Comparison of ENCODE assay signal across 8 mouse cellular contexts in genomic region chr4:41274980-41275850, GRCm38 (mm10). TPM values are rescaled to one million over a fixed set of nuclear protein-coding genes. Genes with fewer than 3 reads are reported as not detected.
DNase-seq lines count a peak whose midpoint lies in the region; ATAC-seq and TF ChIP-seq lines count a peak whose summit lies in the region.

Gene Ubap2, minus strand, starts transcription at chr4:41275144.

- H3K9me3 ChIP-seq in hindbrain, embryonic 10.5 days = no peaks in the 10 kb centered on the region
- no peaks in the 10 kb centered on the region for H3K9me3 ChIP-seq in lung, postnatal 0 days (ENCODE audit: low read length)

- under 1% methylated on average over 60 of the region's 60 CpGs for WGBS in hindbrain, embryonic 10.5 days
- WGBS in lung, postnatal 0 days = 1% methylated on average over 60 of the region's 60 CpGs

- TF ChIP-seq EP300 in lung, postnatal 0 days (IDR thresholded peaks at IDR 0.05) = no peak

- peak within 1 kb of the TSS; percentile 75 for H3K4me2 ChIP-seq in lung, postnatal 0 days (replicated peaks; ENCODE audit: low read depth, low read length)

- ATAC-seq in frontal cortex, adult (ENCODE audit: low TSS enrichment) = peak; percentile 96
- peak; percentile 98 for ATAC-seq in lung, postnatal 0 days

- no peaks in the 10 kb centered on the region for H3K27me3 ChIP-seq in hindbrain, embryonic 10.5 days (ENCODE audit: insufficient read depth, poor library complexity, severe bottlenecking)
- no peaks in the 10 kb centered on the region for H3K27me3 ChIP-seq in lung, postnatal 0 days (replicated peaks; ENCODE audit: insufficient read depth, low read length)

- peak; percentile 97 for DNase-seq in MN1 (ENCODE audit: low spot score)
- DNase-seq in cerebellum, adult 9-10 months = peak; percentile 99
- DNase-seq in hindbrain, embryonic 10.5 days (ENCODE audit: low spot score) = peak; percentile 96
- peak; percentile 99 for DNase-seq in layer of hippocampus, adult 9-11 months
- peak; percentile 99 for DNase-seq in lung, postnatal 0 days (ENCODE audit: low spot score)
- DNase-seq in ovary, postnatal 14 days (ENCODE audit: low spot score) = peak; percentile 93
- peak; percentile 97 for DNase-seq in thymus, postnatal 14 days

- peak within 1 kb of the TSS; percentile 81 for H3K9ac ChIP-seq in lung, postnatal 0 days (replicated peaks; ENCODE audit: low read depth)

- peak within 1 kb of the TSS; percentile 84 for H3K4me3 ChIP-seq in hindbrain, embryonic 10.5 days
- H3K4me3 ChIP-seq in lung, postnatal 0 days (ENCODE audit: low read depth, low read length) = peak within 1 kb of the TSS; percentile 75

- H3K36me3 ChIP-seq in hindbrain, embryonic 10.5 days = peaks cover 21% of the 10 kb centered on the region
- no peaks in the 10 kb centered on the region for H3K36me3 ChIP-seq in lung, postnatal 0 days (ENCODE audit: insufficient read depth, low read length)

- H3K4me1 ChIP-seq in hindbrain, embryonic 10.5 days (replicated peaks) = peaks cover 27% of the 10 kb centered on the region
- peaks cover 13% of the 10 kb centered on the region; the same call in 1 of the 2 replicates for H3K4me1 ChIP-seq in lung, postnatal 0 days (ENCODE audit: insufficient read depth, low read depth, low read length)

- H3K27ac ChIP-seq in hindbrain, embryonic 10.5 days = peak within 1 kb of the TSS; percentile 97
- peak within 1 kb of the TSS; percentile 96 for H3K27ac ChIP-seq in lung, postnatal 0 days (ENCODE audit: low read length)

- TF ChIP-seq CTCF in lung, postnatal 0 days (IDR thresholded peaks at IDR 0.05) = no peak

RNA-seq across cellular contexts. Expression of gene Ubap2, which starts in this region (rescaled TPM):
- polyA plus RNA-seq in hindbrain, embryonic 10.5 days (2016; fragmentation: Nextera tagmentation; extraction: Ambion mirVana) = 85.8 and 89.3 TPM in 2 replicates
- 18.2 and 21.4 TPM in 2 replicates for polyA plus RNA-seq in lung, postnatal 0 days (2015; fragmentation: Nextera tagmentation; extraction: Ambion mirVana)

Comparison
In these comparisons a context has a peak if more than half of its experiments do, and no peak if none do; other contexts are left out.
1. Peak in every context shown above with its lines: DNase-seq, ATAC-seq, H3K4me3 ChIP-seq and H3K27ac ChIP-seq.